Mouse (Mus musculus): Measurements from ENCODE around the gene Shisa8.

Gene Shisa8

DNA sequence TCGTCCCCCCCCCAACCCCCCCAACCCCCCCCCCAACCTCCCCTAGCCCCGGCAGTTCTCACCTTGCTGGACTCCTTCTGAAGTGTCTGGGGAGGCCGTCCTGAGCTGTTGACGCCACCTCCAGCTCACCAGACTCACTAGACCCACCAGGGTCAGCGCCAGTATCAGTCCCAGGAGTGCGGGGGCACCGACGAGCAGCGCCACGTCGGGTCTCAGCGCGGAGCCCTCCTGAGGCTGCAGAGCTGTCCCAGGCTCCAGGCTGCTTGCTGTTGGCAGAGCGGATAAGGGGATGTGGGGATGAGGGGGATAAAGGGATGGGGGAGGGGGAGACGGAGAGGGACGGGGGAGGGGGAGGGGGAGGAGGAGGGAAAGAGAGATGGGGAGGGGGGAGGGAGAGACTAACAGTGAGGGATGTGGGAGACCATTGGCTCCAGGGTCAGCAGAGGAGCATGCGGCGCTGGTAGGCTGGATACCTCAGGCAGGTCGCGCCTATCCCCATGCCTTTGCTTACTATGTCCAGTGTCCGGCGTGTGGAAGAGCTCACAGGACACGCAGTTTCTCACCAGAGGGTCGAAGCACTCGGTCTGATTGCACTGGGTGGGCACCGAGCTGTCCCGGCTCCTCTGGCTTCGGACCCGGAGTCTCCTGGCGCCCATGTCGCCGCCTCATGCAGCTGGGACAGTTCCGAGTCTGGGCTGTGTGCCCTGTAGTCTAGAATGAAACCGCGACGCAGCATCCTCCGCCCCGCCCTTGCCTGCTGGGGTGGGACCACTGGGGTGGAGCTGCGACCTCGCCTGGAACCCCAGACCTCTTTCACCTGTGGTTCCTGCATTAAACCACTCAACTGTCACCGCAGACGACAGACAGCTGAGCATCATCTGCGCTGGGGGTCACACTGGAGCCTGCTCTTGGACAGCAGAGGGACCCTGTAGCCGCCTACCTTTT, 11.3 kb upstream of the Shisa8 start, which contains the start of gene Tnfrsf13c:
Tnfrsf13c (minus strand) TSS at position 713 of the 945 bp plus-strand sequence.
- no peak for DNase-seq (ENCODE audit: extremely low read depth, low read depth)

DNA sequence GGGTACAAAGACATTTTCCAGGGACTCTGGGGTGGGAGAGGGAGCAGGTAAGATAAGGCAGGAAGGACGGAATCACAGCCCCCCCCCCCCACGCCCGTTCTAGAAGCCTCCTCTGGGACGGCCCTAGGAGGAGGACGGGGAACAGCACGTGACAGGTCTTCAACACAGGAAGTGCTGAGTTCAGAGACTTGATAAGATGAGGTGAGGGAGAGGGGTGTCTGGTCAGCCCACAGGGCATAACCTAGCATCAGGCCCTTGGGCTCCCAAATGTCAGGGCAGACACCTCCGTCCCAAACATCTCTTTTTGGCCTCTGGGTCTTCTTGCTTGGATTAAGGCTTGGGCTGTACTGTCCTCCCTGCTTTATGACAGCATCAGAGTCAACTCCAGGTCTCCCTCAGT, 10.6 kb upstream of the Shisa8 start:
- no peak for DNase-seq (ENCODE audit: extremely low read depth, low read depth)

DNA sequence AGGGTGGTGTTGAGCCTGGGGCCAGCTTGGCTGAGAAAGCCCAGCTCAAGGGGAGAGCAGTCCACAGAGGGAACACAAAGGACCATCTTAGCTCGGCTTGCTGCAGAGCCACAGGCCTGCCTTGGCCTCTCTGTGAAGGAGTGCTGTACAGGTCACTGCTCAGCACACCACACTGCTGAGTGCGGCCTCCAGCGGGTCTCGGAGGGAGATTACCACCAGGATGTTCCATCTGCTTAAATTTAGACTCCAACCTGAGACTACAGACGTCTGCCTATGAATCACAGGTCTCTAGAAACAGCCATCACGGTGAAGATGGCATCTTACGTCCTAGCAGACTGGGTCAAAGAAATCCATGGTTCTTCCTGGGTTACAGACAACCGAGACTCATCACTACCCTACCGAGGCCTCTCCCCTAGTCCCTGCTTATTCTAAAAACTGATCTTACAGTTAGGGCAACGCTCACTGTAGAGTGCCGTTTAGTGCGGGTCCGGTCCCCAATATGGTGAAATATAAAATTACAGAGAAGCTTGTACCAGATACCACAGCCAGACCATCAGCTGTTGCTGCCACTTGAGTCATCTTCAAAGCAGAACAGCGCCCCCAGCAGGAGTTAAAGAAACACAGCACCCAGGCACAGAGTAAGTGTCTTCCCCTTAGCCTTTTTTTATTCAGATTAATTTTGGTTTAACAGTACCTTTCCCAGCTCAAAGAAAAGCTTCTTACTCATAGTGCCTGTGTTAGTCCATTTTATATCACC, 8.7 kb upstream of the Shisa8 start:
- no peak for DNase-seq (ENCODE audit: extremely low read depth, low read depth)

DNA sequence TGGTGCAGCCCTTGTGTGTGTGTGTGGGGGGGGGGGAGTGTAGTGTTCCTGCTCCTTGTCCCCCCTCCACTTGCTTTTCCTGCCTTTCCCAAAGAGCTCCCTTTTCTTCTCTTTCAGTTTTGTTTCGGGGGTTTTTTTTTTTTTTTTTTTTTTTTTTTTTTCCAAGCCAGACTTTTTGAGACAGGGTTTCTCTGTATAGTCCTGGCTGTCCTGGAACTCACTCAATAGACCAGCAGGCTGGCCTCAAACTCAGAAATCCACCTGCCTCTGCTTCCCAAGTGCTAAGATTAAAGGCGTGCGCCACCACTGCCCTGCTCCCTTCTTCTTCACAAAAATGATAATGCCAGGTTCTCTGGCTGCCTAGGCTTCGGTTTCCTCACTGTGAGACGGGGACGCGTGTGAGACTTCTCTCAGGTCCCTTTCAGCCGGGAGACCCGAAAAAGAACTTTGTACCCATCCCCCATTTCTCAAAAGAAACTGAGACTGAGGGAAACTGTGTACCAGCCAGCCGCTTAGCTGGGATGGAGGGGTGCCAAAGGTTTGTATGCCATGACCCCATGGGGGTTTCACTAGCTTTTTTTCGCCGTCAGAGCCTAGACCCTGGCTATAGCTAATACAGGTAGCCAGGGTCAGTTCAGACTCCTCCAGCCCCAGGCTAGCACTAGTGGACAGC, 7.5 kb upstream of the Shisa8 start:
- no peak for DNase-seq (ENCODE audit: extremely low read depth, low read depth)

DNA sequence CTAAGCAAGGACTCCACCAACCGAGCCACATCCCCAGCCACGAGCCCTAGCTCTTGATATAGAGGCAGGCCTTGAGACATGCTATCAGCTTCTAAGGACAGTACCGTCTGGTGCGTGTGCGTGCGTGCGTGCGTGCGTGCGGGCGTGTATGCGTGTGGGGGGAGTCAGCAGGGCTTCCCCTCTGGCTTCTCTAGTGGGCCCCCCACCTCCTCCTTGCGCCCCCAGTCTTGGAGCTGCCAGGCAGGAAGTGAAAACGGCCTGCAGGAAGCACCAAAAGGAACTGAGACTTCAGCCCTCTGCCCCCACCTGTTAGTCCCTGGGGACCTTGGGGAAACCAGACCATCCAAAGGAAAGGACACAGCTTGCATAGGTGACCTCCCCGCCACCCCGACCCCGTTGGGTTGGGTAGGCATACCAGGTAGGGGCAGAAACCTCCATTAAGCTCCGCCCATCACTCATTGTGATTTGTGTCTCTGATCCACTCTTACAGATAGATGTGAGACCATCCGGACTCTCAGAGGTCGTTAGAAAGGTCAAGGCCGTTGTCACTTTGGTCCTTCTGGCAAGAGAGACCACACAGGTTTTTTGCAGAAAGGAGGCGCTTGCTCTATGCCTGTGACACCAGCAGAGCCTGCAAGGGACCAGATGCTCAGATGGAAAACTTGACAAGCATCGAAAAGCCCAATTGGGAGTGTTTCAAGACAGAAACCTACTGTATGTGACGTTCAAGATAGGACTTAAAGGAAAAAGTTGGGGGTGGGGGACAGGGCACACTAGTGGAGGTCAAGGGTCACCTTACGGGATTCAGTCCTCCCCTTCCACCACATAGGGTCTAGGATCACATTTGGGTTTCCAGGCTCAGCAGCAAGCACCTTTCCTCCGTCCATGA, 6.4 kb upstream of the Shisa8 start:
- DNase-seq (ENCODE audit: extremely low read depth, low read depth), result no peak

DNA sequence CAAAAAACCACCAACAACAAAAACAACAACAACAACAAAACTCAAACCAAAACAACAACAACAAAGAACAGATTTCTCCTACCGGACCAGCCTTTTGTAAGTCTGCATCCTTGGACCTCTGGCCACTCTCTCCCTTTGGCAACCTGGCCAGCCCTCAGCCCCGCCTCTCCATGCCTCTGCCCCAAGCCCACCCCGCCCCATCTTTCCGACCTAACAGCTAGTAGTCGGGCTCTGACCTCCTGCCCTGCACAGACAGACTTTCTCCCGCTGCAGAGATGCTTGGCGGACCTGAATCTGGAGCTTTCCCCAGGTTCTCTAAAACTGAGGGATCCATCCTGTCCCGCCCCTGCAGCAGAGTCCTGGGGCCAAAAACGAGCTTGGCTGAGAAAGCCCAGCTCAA, 5.4 kb upstream of the Shisa8 start:
- no peak for DNase-seq (ENCODE audit: extremely low read depth, low read depth)

DNA sequence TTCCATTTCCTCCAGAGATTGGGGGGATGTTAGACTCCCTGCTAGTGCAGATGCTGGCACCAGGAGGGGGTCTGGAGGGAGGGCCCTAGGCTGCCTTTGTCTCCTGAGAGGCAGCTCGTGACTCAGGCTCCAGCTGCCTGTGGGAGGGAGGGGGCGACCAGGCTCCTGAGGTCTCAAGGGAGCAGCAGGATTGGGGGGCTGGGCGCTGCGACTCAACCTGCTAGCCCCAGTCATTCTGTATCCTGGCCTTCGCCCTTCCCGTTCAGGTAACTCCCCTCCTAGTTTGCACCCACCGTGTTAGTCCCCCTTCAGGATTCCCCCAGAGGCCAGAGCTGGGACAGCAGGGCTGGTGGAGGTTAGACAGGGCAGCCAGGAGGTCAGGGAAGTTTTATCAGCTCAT, 4.4 kb upstream of the Shisa8 start:
- DNase-seq (ENCODE audit: extremely low read depth, low read depth), result no peak

DNA sequence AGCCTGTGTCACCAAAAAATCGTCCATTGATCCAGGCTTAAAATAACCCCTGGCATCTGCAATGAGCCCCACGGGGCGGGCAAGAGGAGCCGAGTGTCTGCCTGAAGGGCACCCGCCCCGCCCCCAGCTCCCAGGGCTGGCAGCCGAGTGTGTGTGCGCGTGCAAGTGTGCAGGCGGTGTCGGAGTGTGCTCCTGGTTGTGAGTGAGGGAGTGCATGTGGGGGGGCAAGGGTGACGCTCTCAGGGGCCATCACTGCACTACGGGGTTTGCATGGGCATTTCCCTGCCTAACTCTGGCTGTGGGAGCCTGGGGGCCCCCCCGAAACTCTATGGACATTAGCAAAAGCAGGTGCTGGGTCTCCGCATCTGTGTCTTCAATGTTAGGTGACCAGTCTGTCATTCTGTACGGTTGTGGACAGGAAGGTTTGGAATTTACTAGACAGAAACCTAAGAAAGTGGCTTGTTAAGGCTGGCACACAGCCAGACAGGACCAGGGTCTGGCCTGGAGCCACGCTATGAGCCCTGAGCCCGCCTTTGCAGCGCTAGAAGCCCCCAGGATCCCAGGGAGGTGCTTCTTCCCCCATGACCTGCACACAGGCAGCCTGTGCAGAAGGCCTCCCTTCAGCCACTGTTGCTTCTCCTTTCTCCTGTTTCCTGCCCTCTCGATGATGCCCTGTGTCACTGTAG, 3.7 kb upstream of the Shisa8 start:
- DNase-seq (ENCODE audit: extremely low read depth, low read depth), result no peak

DNA sequence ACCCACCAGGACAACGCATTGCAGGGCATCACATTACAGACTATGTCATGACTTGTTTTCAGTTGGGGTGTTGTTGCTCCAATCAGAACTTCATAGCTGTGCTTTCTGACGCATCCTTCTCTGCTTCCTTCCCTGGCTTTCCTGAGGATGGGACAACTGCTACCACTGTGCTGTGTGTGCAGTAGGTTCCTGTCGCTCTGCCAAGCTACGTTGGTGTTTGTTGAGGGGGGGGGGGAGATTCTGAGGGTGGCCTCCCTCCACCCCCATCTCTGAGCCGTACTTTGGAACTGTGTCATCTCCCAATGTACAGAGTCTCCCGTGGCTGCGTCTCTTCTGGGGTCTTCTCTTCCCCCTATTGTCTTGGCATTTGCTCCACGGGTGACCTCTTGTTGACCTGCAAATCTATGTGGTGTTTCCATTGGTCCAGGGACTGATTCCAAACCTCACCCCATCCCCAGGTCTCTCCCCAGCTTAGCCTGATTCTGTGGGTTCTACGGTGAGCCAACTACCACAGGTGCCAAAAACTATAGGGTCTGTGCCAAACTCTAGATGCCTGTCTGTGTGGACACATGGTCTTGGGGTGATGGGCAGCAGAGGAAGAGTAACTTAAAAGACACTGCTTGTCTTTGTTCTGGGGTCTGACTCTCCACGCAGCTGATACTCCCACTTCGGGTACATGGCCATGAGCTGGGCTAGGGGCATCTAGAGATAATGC, 2.9 kb upstream of the Shisa8 start:
- DNase-seq (ENCODE audit: extremely low read depth, low read depth), result no peak

DNA sequence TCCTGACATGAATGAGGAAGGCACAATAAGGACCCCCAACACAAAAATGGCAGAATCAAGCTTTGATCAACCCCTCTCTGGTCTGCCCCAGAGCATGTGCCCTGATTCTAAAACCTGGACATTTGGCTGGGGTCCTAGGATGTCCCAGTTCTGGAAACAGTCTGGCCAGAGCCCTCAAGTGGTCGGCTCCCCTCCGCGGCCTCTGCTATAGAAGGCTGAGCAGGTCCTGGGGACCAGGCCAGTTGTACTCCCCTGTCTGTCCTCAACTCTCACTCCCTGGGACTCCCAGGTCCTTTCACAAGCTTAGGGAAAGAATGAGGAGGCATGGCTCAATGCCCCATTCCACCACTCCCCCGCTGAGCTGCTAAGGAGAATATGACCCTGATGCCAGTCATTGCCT, 607 bp upstream of the Shisa8 start:
- no peak for DNase-seq (ENCODE audit: extremely low read depth, low read depth)

DNA sequence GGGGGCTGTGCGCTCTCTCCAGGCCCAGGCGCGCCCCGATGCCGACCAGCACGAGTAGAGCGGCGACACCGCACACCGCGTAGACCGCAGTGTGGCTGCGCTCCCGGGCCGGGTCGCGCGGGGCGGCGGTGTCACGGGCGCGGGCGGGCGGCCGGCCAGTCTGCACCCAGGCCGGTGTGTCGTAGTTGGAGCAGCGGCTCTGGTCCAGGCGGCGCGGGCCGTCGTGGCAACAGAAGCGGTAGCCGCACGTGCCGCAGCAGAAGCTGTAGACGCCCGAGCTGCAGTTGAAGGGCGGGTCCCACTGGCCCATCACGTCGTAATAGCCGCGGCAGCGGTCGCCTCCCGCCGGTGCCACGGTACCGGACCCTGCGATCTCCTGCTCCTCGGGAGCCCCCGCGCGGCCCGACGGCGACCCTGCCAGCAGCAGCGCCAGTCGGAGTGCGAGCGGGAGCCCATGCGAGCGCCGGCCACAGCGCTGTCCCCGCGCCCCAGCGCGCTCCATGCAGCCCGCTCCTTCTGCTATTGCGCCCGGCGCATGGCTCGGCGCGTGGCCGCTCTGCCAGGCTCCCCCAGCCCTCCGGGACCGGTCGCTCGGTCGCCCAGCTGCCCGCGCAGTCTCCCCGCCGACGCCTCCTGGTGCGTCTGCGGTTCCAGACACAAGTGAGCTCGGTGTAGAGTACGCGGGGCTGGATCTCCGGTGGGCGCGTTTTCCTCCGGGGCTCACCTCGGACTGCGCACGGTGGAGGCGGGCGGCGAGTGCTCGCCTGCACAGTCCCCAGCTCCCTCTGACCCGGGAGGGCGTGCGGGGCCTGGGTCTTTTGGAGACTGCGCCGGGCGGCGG, 484 bp downstream of the Shisa8 start:
- no peak for DNase-seq (ENCODE audit: extremely low read depth, low read depth)

DNA sequence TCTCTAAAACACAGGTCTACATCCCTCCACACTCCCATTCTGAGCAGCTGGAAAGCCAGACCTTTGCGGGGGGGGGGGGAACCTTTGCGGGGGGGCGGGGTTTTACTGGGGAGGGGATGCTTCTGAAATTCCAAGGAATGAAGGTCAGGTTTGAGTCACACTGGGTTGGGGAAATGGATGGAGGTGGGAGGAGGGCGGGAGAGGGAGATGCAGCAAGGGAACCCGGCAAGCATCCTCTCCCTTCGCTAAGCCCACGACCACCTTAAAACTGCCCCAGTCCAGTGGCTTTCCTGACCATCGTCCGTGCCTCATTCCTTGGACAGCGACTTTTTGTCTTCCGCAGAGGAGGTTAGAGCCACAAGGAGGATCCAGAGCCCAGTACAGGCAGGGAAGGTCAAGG, 1.3 kb downstream of the Shisa8 start:
- no peak for DNase-seq (ENCODE audit: extremely low read depth, low read depth)

DNA sequence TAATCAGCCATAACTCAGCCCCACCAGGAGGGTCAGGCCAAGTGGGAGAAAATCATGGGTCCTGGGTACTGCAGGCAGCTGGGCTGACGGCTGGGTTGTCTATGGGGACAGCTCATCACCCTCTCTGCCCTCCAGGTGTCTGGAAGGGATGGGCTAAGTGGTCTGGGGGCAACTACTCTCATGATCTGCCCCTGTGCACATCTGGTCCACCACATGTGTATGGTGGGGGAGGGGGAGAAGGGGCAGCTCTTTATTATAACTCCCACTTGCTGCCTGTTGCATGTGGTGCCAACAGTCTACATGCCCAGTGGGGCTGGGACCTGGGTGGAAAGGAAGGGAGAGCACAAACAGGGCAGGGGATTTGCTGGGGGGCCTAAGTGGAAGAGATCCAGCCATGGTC, 1.8 kb downstream of the Shisa8 start:
- no peak for DNase-seq (ENCODE audit: extremely low read depth, low read depth)

DNA sequence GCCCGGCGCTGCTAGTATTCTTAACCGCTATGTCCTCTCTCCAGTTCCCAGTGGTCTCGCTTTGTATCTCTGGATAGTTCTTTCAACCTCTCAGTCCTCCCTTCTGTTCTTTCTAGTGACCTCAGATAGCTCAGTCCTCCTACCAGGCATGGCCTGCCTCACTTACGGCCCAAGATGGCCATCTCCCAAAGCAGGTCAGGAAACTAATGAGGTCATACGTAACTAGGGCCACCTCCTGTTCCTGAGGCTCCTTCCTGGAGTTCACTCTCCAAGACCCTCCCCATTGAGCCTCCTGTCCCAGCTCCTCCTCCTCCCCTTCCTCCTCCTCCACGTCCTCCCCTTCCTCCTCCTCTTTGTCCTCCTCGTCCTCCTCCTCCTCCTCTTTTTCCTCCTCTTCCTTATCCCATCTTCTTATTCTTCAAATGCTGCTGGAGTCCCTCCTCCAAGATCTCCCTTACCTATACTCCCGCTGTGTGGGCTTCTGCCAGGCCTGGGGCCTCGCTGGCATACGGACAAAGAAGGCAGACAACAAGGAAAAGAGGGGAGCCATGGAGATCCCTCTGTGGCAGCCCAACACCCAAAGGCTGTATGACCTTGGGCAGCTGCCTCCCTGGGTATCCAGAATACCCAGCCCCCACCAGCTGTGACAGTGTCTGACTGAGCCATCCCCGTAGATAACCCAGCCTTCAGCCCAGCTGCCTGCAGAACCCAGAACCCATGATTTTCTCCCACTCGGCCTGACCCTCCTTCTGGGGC, 3.1 kb downstream of the Shisa8 start:
- no peak for DNase-seq (ENCODE audit: extremely low read depth, low read depth)

DNA sequence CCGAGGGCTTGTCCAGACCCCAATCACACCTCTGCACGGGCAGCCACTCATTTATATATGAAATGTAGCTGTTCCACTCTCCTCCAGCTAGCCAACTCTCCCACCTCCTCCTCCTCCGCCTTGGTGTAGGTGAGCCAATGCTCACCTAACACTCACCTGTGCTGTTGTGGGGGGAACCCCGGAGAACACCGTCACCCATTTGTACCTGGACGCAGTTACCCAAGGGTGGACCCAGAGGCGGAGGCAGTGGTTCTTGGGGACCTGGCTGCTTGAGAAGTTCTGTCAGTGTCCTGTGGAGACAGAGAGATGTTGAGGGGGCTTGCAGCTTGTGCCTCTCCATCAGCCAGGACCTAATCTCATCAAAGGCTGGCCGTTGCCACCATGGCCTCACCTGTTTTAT, 4.3 kb downstream of the Shisa8 start:
- DNase-seq (ENCODE audit: extremely low read depth, low read depth), result no peak

DNA sequence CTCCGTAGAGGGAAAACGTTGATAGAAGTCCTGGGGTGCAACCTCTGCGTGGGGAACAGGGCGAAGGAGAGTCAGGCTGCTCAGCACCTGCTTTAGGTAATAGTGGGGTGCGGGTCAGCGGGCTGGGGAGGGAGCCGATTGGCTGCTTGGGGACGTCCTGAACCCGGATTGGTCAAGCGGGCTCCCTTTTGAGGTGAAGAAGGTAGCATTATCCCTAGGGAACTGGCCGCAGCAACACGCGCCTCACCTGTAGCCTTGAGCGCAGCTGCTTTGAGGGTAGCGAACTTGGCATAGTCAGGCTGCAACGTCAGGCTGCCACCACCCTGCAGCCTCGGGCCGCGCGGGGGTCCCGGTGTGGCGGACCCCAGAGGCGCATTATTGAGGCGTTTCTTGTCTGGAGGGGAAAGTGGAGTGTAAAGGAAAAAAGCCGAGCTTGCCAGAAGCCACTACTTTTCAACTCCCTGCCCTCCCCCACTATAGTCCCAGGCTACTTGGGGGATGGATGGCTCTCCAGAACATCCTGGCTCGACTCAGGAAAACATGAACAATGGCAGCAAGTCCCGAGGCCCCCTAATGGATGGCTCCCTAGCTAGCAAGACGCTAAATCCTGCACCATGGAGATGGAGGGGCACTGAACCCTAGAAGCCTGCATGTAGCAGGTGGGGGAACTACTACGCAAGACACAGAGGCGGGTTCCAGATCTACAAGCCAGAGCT, 5.0 kb downstream of the Shisa8 start:
- no peak for DNase-seq (ENCODE audit: extremely low read depth, low read depth)

DNA sequence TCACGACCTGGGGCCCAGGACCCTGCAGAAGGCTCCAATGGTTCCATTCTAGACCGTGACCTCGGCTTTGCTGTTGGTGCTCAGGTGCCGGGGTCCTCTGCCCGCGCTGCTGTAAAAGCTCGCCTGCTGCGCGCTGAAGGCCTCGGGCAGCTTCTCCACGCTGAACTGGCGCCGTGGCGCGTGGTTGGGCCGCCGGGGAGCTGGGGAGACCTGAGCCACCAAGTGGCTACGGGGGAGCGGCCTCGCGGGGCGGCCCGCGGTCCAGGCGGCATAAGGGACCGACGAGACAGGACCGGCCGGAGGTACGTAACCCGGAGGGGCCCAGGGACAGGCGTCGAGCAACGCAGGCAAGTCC, 5.5 kb downstream of the Shisa8 start:
- DNase-seq (ENCODE audit: extremely low read depth, low read depth), result no peak
